25 mouse cellular contexts compared by ENCODE assay signal in the genomic region with DNA sequence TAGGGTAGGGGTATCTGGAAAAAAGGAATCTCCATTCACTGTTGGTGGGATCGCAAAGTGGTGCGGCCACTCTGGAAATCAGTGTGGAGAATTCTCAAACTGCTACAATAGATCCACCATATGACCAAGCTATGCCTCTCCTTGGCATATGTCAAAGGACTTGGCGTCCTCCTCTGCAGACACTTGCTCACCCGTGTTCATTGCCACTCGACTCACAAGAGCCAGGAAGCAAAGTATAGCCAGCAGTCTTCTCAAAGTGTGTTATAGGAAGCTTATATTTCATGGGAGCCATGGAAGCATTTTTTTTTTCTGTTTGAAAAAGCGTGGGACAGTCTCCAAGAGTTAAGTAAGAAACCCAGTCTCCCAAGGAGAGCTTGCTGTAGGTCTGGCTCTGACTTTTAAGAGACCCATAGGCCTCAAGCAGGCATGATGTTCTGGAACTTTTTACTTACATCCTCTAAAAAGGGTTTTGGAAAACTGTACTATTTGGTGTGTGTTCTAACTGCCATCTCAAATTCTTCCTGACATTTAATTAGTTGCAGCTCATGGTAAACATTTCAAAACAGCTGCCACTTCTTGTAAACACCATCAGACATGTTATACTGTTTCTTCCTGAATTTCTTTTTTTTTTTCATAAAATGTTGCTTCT.
"Had no signal": no experiment of that assay in that cellular context is flagged by ENCODE, and none has a peak within 500 bp of the region (broad histone marks: within the 10 kb centered on the region; RNA-seq: fewer than 3 reads in every experiment).

No protein-coding gene starts in this region.

- ATAC-seq: hindbrain, postnatal 0 days; intestine, embryonic 16.5 days had no signal

- H3K4me1 ChIP-seq: heart, embryonic 13.5 days; heart, embryonic 15.5 days; hindbrain, embryonic 13.5 days; hindbrain, embryonic 15.5 days; kidney, embryonic 15.5 days; limb, embryonic 12.5 days; limb, embryonic 15.5 days had no signal

- H3K9me3 ChIP-seq: heart, embryonic 13.5 days; heart, embryonic 15.5 days; hindbrain, embryonic 13.5 days; hindbrain, embryonic 15.5 days; kidney, embryonic 15.5 days; limb, embryonic 12.5 days; limb, embryonic 15.5 days had no signal

- H3K9ac ChIP-seq: heart, embryonic 13.5 days; heart, embryonic 15.5 days; hindbrain, embryonic 13.5 days; hindbrain, embryonic 15.5 days; kidney, embryonic 15.5 days; limb, embryonic 12.5 days; limb, embryonic 15.5 days had no signal

- H3K4me3 ChIP-seq: heart, adult 2 months; heart, embryonic 13.5 days; heart, embryonic 15.5 days; hindbrain, embryonic 13.5 days; hindbrain, embryonic 15.5 days; kidney, embryonic 15.5 days; limb, embryonic 12.5 days; limb, embryonic 15.5 days had no signal

- H3K4me2 ChIP-seq: heart, embryonic 11.5 days; heart, embryonic 13.5 days; heart, embryonic 15.5 days; hindbrain, embryonic 13.5 days; hindbrain, embryonic 15.5 days; kidney, embryonic 15.5 days; limb, embryonic 12.5 days; limb, embryonic 15.5 days had no signal

- H3K27me3 ChIP-seq: heart, embryonic 13.5 days; heart, embryonic 15.5 days; hindbrain, embryonic 15.5 days had no signal

- DNase-seq: gastrocnemius, postnatal 14 days; gastrocnemius, postnatal 36 days; heart, adult 11 months; heart, adult 2 months; heart, postnatal 14 days; heart, postnatal 36 days; kidney, adult 11 months; kidney, adult 2 months; kidney, adult 9 months; kidney, postnatal 14 days; kidney, postnatal 36 days; layer of hippocampus, adult 9-11 months; layer of hippocampus, postnatal 36 days; left cerebral cortex, postnatal 4 days had no signal

- H3K27ac ChIP-seq: heart, adult 2 months; heart, embryonic 13.5 days; heart, embryonic 15.5 days; hindbrain, embryonic 13.5 days; hindbrain, embryonic 15.5 days; hindbrain, postnatal 0 days; kidney, embryonic 15.5 days; kidney, postnatal 0 days; limb, embryonic 12.5 days; limb, embryonic 15.5 days had no signal

- H3K36me3 ChIP-seq: heart, embryonic 13.5 days; heart, embryonic 15.5 days; hindbrain, embryonic 13.5 days; hindbrain, embryonic 15.5 days; kidney, embryonic 15.5 days; limb, embryonic 12.5 days; limb, embryonic 15.5 days had no signal
